In genomic region chr6:65140082-65140749, GRCm38 (mm10) we compare ENCODE assay signal across 11 mouse cellular contexts. TPM values are rescaled to one million over a fixed set of nuclear protein-coding genes. Genes with fewer than 3 reads are reported as not detected.
A peak's percentile ranks its signal among the peaks of the same experiment; 100 is the strongest.
DNase-seq lines count a peak whose midpoint lies in the region; ATAC-seq lines count a peak whose summit lies in the region.
"Had no signal": no experiment of that assay in that cellular context is flagged by ENCODE, and none has a peak within 500 bp of the region (broad histone marks: within the 10 kb centered on the region; RNA-seq: fewer than 3 reads in every experiment).

No protein-coding gene starts in this region.

- intact Hi-C loops in left cerebral cortex, postnatal 4 days (cut with DNase I): no loop called here

- H3K9ac ChIP-seq in embryonic facial prominence, embryonic 11.5 days (replicated peaks; ENCODE audit: low read length): no peak overlapping the region
- no peak overlapping the region for H3K9ac ChIP-seq in hindbrain, embryonic 16.5 days (ENCODE audit: low read depth, low read length)

- WGBS in embryonic facial prominence, embryonic 11.5 days: 61% methylated on average over 5 of the region's 5 CpGs
- 62% methylated on average over 5 of the region's 5 CpGs for WGBS in embryonic facial prominence, embryonic 10.5 days
- 34% methylated on average over 5 of the region's 5 CpGs for WGBS in hindbrain, embryonic 16.5 days

- no peaks in the 10 kb centered on the region for H3K36me3 ChIP-seq in embryonic facial prominence, embryonic 11.5 days (replicated peaks; ENCODE audit: control insufficient read depth, insufficient read depth, low read depth, low read length)
- no peaks in the 10 kb centered on the region for H3K36me3 ChIP-seq in embryonic facial prominence, embryonic 10.5 days (replicated peaks)
- no peaks in the 10 kb centered on the region for H3K36me3 ChIP-seq in hindbrain, embryonic 16.5 days (ENCODE audit: control insufficient read depth, insufficient read depth, low read length)

- H3K4me1 ChIP-seq in embryonic facial prominence, embryonic 11.5 days (ENCODE audit: control insufficient read depth, insufficient read depth, low read length): no peaks in the 10 kb centered on the region
- 0 out of 2 replicates have a peak, but pooled peaks cover 4% of the 10 kb centered on the region for H3K4me1 ChIP-seq in embryonic facial prominence, embryonic 10.5 days
- peaks cover 6% of the 10 kb centered on the region; the same call in 1 of the 2 replicates for H3K4me1 ChIP-seq in hindbrain, embryonic 16.5 days (ENCODE audit: control insufficient read depth, insufficient read depth, low read depth, low read length)

- H3K4me3 ChIP-seq in embryonic facial prominence, embryonic 11.5 days (ENCODE audit: low read depth, low read length): no peak overlapping the region
- no peak overlapping the region for H3K4me3 ChIP-seq in embryonic facial prominence, embryonic 10.5 days
- no peak overlapping the region for H3K4me3 ChIP-seq in hindbrain, embryonic 16.5 days (ENCODE audit: low read length)

- H3K27me3 ChIP-seq in embryonic facial prominence, embryonic 11.5 days (ENCODE audit: control insufficient read depth, insufficient read depth, low read length): no peaks in the 10 kb centered on the region
- no peaks in the 10 kb centered on the region for H3K27me3 ChIP-seq in embryonic facial prominence, embryonic 10.5 days (replicated peaks; ENCODE audit: low read depth, poor library complexity, severe bottlenecking)
- no peaks in the 10 kb centered on the region for H3K27me3 ChIP-seq in hindbrain, embryonic 16.5 days (replicated peaks; ENCODE audit: control insufficient read depth, insufficient read depth, low read length)

- no peak overlapping the region for H3K27ac ChIP-seq in embryonic facial prominence, embryonic 11.5 days (replicated peaks; ENCODE audit: low read depth, low read length)
- no peak overlapping the region for H3K27ac ChIP-seq in embryonic facial prominence, embryonic 10.5 days (replicated peaks)
- H3K27ac ChIP-seq in hindbrain, embryonic 16.5 days (ENCODE audit: low read depth, low read length): no peak overlapping the region

- H3K9me3 ChIP-seq in embryonic facial prominence, embryonic 11.5 days (replicated peaks; ENCODE audit: control insufficient read depth, low read length): no peaks in the 10 kb centered on the region
- no peaks in the 10 kb centered on the region for H3K9me3 ChIP-seq in embryonic facial prominence, embryonic 10.5 days
- H3K9me3 ChIP-seq in hindbrain, embryonic 16.5 days (ENCODE audit: control insufficient read depth, low read length): no peaks in the 10 kb centered on the region

- no peak for DNase-seq in embryonic facial prominence, embryonic 11.5 days (ENCODE audit: low spot score)
- no peak for DNase-seq in embryonic facial prominence, embryonic 10.5 days (ENCODE audit: low spot score)
- peak; percentile 21 for DNase-seq in retina, postnatal 1 day
- no peak for DNase-seq in retina, embryonic 14.5 days (ENCODE audit: low spot score)
- no peak for DNase-seq in left cerebral cortex, postnatal 4 days
- DNase-seq in urinary bladder, postnatal 25 days (ENCODE audit: low spot score): no peak
- DNase-seq in urinary bladder, adult 2 months (ENCODE audit: low spot score): no peak
- DNase-seq: cerebellum, postnatal 10 days; heart, postnatal 36 days; right cerebral cortex, postnatal 25 days had no signal

- no peak overlapping the region for H3K4me2 ChIP-seq in embryonic facial prominence, embryonic 11.5 days (ENCODE audit: low read depth, low read length)
- H3K4me2 ChIP-seq in hindbrain, embryonic 16.5 days (ENCODE audit: low read length): no peak overlapping the region

- ATAC-seq in embryonic facial prominence, embryonic 11.5 days (replicated peaks; ENCODE audit: insufficient number of reproducible peaks, low FRiP score, low TSS enrichment, low read depth): peak; percentile 73; the same call in 1 of the 2 replicates
- ATAC-seq in hindbrain, embryonic 16.5 days: 0 out of 2 replicates have a peak, but pooled peaks have one; percentile 25

RNA-seq across cellular contexts. Expression of gene Hpgds, which starts 4.5 kb away (rescaled TPM):
- polyA plus RNA-seq in embryonic facial prominence, embryonic 11.5 days (2014; fragmentation: Nextera tagmentation; extraction: Ambion mirVana): 2.8 and 4.8 TPM in 2 replicates
- 3.6 and 4.3 TPM in 2 replicates for polyA plus RNA-seq in embryonic facial prominence, embryonic 10.5 days (2016; fragmentation: Nextera tagmentation; extraction: Ambion mirVana)
- 3.9 and 4.6 TPM in 2 replicates for polyA plus RNA-seq in hindbrain, embryonic 16.5 days (2015; fragmentation: Nextera tagmentation; extraction: Ambion mirVana)
- total RNA-seq in left cerebral cortex, postnatal 4 days (2021): 1 to 10 TPM; 2.2 to 2.4 TPM
- polyA plus RNA-seq in urinary bladder, adult 2 months (2012; rRNA removed): 4.4 and 4.5 TPM in 2 replicates
